Mouse (Mus musculus): ENCODE data around the gene Cd300ld3.
"Not testable (repeated sequence)": the region's sequence is repeated elsewhere in the genome, so short reads cannot be mapped to it uniquely, and the experiment has no call there.

The Cd300ld3 gene

DNA sequence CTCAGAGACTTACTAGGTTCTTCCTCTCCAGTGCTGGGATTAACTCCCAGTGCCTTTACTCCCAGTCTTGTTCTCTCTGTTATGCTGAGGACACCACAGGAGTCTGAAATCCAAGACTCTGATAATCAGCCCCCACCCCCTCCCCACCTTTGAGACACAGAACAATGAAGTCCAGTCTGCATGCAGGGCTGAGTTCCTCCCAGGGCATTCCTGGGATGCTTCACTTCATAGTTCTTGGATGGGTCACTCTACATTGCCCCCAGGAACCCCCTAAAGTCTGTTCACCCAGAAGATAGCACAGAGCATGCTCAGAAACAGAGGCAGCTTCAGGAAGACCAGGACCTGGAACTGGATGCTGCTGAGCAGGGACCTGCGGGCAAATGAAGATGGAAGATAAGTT is 4.8 kb upstream of the Cd300ld3 start:
- no peak for DNase-seq (ENCODE audit: low read depth)

GRCm38 (mm10) chr11:115052206-115052605 is 4.0 kb upstream of the Cd300ld3 start:
- DNase-seq (ENCODE audit: low read depth): peak; percentile 74

DNA sequence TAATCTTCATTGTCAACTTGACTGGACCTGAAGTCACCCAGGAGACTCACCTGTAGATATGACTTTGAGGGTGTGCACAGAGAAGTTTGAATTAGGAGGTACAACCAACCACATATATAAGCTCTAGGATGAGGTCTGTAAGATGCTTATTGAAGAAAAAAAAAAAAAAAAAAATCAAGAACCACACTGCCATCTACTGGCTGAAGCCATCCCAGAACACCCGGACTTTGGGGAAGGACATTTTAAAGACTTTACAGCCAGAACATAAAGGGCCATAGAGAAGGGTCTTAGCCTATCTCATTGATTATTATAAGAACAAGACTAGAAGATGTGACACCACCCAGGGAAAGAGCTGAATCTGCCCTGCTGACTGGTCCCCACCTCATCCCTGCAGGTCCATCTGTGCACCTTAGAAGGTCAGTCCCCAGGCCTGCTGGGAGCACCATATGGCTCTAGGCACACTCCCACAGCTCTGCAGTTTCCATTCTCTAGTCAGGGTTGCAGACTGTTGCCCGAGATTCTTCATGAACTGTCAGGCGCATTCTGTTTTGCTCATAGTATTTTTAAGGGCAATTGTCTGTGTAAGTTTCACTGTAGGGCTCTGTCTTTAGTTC is 1.2 kb upstream of the Cd300ld3 start:
- DNase-seq (ENCODE audit: low read depth): peak; percentile 45

GRCm38 (mm10) chr11:115037669-115038068 is 10.5 kb downstream of the Cd300ld3 start, which contains the start of gene Cd300ld5:
TSS of gene Cd300ld5 (minus strand) at chr11:115037769.
- DNase-seq (ENCODE audit: low read depth): not testable (repeated sequence)

DNA sequence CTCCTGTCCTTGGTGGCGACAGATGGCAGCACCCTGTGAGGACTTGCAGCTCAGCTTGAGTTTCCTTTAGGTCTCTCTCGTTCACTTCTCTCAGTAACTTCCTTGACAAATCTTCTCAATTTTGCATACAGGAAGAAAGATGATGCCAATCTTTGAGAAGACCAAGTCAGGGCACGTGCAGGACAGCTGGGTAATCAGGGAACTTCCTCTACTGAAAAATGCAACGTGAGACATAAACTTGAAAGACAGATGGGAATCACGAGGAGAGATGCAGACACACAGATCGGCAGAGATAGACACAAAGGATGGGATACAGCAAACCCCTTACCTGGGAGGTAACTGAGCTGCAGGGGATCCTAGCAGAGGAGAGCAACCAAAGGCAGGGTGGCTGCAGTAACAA is 21.3 kb downstream of the Cd300ld3 start, which contains the start of gene Cd300ld4:
Gene Cd300ld4 (minus strand): TSS at position 101 of the 400 bp plus-strand sequence.
- not testable (repeated sequence) for DNase-seq (ENCODE audit: low read depth)

DNA sequence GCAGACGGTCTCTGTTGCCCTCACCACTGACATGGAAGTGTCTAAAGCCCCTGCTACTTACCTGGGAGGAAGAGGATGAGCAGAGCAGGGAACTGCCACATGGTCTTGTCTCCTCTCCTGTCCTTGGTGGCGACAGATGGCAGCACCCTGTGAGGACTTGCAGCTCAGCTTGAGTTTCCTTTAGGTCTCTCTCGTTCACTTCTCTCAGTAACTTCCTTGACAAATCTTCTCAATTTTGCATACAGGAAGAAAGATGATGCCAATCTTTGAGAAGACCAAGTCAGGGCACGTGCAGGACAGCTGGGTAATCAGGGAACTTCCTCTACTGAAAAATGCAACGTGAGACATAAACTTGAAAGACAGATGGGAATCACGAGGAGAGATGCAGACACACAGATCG is 32.1 kb downstream of the Cd300ld3 start, which contains the start of gene Cd300ld2:
Gene Cd300ld2 (minus strand): TSS at position 101 of the 400 bp plus-strand sequence.
- DNase-seq (ENCODE audit: low read depth): not testable (repeated sequence)

GRCm38 (mm10) chr11:115004070-115004469 is 44.1 kb downstream of the Cd300ld3 start:
- no peak for DNase-seq (ENCODE audit: low read depth)

DNA sequence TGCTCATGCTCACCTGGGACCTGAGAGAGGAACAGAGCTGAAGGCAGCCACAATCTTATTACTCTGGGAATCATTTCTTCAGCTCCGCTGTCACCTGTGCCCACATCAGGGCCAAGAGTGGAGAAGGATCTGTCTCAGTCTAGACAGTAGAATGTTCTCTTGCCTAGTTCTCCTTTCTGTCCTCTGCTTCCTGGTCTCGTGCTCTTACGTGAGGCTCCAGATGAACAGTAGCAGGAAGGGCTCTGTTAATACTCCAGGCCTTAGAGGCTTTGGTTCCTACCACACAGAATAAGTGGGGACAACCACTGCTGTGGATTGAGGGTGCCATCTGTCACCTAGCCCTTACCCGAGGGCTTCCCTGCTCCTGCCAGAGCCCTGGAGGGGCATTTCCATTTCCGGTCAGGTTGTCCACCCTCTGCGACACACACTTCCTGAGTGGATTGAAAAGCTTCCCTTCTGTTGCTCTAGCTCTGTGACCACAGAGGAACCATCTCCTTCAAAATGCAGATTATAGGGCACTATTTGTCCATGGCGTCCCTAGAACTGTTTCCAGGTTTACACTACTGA is 46.7 kb downstream of the Cd300ld3 start, which contains the start of gene Cd300c2:
Gene Cd300c2 (minus strand): TSS at position 407 of the 567 bp plus-strand sequence.
- DNase-seq (ENCODE audit: low read depth): no peak

Measured in induced T-regulatory cell, adult 2 months (primary cell).